Mouse (Mus musculus) cerebellum, postnatal 25 days (tissue): ENCODE results near the gene Irf4.

Experiments used
- DNase-seq, 2 experiments: peaks; one replicate each; pipeline ENCODE4 v3.0.0; 2021; ENCODE audit warnings: mixed read lengths in 2 of 2

Irf4 gene

GRCm38 (mm10) chr13:30749021-30749556 is at the start of gene Irf4:
TSS of gene Irf4 (plus strand) at chr13:30749226.
- DNase-seq = peak in 1 of 2 experiments; percentile 17

GRCm38 (mm10) chr13:30702695-30703094 is 46.3 kb upstream of the Irf4 start:
- DNase-seq = no peak

- peak; percentile 11 to 43 for DNase-seq
Observed at GRCm38 (mm10) chr13:30704246-30705095, 44.6 kb upstream of the Irf4 start.

- no peak for DNase-seq
Observed at GRCm38 (mm10) chr13:30711066-30711465, 38.0 kb upstream of the Irf4 start.

- DNase-seq = no peak
Observed at GRCm38 (mm10) chr13:30711711-30712110, 37.3 kb upstream of the Irf4 start.

- no peak for DNase-seq
Observed at GRCm38 (mm10) chr13:30712280-30712679, 36.7 kb upstream of the Irf4 start.

- DNase-seq = no peak
Observed at GRCm38 (mm10) chr13:30713621-30714020, 35.4 kb upstream of the Irf4 start.

GRCm38 (mm10) chr13:30714552-30714951 is 34.5 kb upstream of the Irf4 start:
- no peak for DNase-seq

- no peak for DNase-seq
Observed at GRCm38 (mm10) chr13:30715060-30715459, 34.0 kb upstream of the Irf4 start.

- no peak for DNase-seq
Observed at GRCm38 (mm10) chr13:30715573-30715972, 33.5 kb upstream of the Irf4 start.

- no peak for DNase-seq
Observed at GRCm38 (mm10) chr13:30716611-30717010, 32.4 kb upstream of the Irf4 start.

GRCm38 (mm10) chr13:30722601-30723000 is 26.4 kb upstream of the Irf4 start:
- no peak for DNase-seq

- no peak for DNase-seq
Observed at GRCm38 (mm10) chr13:30723258-30723657, 25.8 kb upstream of the Irf4 start.

- DNase-seq = no peak
Observed at GRCm38 (mm10) chr13:30723858-30724257, 25.2 kb upstream of the Irf4 start.

- DNase-seq = peak; percentile 18 to 35
Observed at GRCm38 (mm10) chr13:30724691-30725271, 24.2 kb upstream of the Irf4 start.

- DNase-seq = no peak
Observed at GRCm38 (mm10) chr13:30726879-30727278, 22.1 kb upstream of the Irf4 start.

- no peak for DNase-seq
Observed at GRCm38 (mm10) chr13:30728155-30728554, 20.9 kb upstream of the Irf4 start.

- no peak for DNase-seq
Observed at GRCm38 (mm10) chr13:30729245-30729644, 19.8 kb upstream of the Irf4 start.

- DNase-seq = no peak
Observed at GRCm38 (mm10) chr13:30730104-30730793, 18.8 kb upstream of the Irf4 start.

- DNase-seq = no peak
Observed at GRCm38 (mm10) chr13:30732709-30733445, 16.1 kb upstream of the Irf4 start.

GRCm38 (mm10) chr13:30736721-30737120 is 12.3 kb upstream of the Irf4 start:
- no peak for DNase-seq

- DNase-seq = no peak
Observed at GRCm38 (mm10) chr13:30737257-30737656, 11.8 kb upstream of the Irf4 start.
